27 mouse cellular contexts compared by ENCODE assay signal in the genomic region with DNA sequence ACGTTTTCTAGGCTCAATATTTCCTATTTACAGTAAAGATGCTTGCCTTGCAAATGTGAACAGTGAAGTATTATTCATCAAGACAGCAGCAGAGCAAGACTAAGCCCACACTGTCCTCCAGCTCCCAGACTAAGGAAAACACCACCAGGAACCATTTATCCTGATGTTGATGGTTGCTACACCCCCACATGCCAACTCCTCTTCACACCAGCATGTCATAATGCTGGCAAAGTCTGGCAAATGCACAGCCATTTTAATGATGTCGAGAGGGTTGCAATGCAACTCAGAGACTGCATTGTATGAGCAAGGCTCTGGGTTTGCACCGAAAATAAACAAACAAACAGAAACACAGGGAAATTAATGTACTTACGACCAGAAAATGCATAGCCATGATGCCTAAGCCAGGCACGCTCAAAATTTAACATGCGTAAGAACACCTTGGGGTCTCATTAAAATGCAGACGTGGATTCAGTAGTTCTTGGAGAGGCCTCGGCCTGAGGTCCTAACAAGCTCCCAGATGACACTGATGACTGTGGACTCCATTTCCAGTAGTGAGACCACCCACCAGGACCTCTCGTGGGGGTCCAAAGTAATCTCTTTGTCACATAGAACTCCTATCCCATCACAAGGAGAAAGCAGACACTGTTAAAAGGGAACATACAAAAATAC.
DNase-seq lines count a peak whose midpoint lies in the region; ATAC-seq lines count a peak whose summit lies in the region.
"Had no signal": no experiment of that assay in that cellular context is flagged by ENCODE, and none has a peak within 500 bp of the region (broad histone marks: within the 10 kb centered on the region; RNA-seq: fewer than 3 reads in every experiment).

No protein-coding gene starts in this region.

- H3K27ac ChIP-seq in heart, embryonic 11.5 days (ENCODE audit: low read depth, low read length), result no peak overlapping the region
- no peak overlapping the region for H3K27ac ChIP-seq in hindbrain, embryonic 16.5 days (ENCODE audit: low read depth, low read length)
- H3K27ac ChIP-seq in hindbrain, embryonic 12.5 days, result no peak overlapping the region
- no peak overlapping the region for H3K27ac ChIP-seq in midbrain, embryonic 11.5 days (ENCODE audit: low read depth, low read length)
- H3K27ac ChIP-seq in midbrain, embryonic 14.5 days (replicated peaks; ENCODE audit: low read depth, low read length), result no peak overlapping the region
- H3K27ac ChIP-seq: embryonic facial prominence, embryonic 12.5 days; embryonic facial prominence, embryonic 15.5 days; heart, embryonic 13.5 days; hindbrain, embryonic 15.5 days; intestine, embryonic 15.5 days had no signal

- H3K9me3 ChIP-seq in heart, embryonic 11.5 days (replicated peaks; ENCODE audit: control insufficient read depth, low read length), result no peaks in the 10 kb centered on the region
- H3K9me3 ChIP-seq in hindbrain, embryonic 16.5 days (ENCODE audit: control insufficient read depth, low read length), result no peaks in the 10 kb centered on the region
- no peaks in the 10 kb centered on the region for H3K9me3 ChIP-seq in hindbrain, embryonic 12.5 days (replicated peaks)
- H3K9me3 ChIP-seq in midbrain, embryonic 11.5 days (ENCODE audit: control insufficient read depth, low read length), result no peaks in the 10 kb centered on the region
- H3K9me3 ChIP-seq in midbrain, embryonic 14.5 days (ENCODE audit: control insufficient read depth, low read length), result no peaks in the 10 kb centered on the region
- H3K9me3 ChIP-seq: embryonic facial prominence, embryonic 12.5 days; embryonic facial prominence, embryonic 15.5 days; G1E; heart, embryonic 13.5 days; hindbrain, embryonic 15.5 days; intestine, embryonic 15.5 days had no signal

- no peak overlapping the region for H3K9ac ChIP-seq in heart, embryonic 11.5 days (ENCODE audit: low read depth, low read length)
- H3K9ac ChIP-seq in hindbrain, embryonic 16.5 days (ENCODE audit: low read depth, low read length), result no peak overlapping the region
- H3K9ac ChIP-seq in hindbrain, embryonic 12.5 days, result no peak overlapping the region
- H3K9ac ChIP-seq in midbrain, embryonic 11.5 days (ENCODE audit: low read length), result no peak overlapping the region
- H3K9ac ChIP-seq in midbrain, embryonic 14.5 days (replicated peaks; ENCODE audit: low read length), result no peak overlapping the region
- H3K9ac ChIP-seq: embryonic facial prominence, embryonic 12.5 days; embryonic facial prominence, embryonic 15.5 days; forebrain, postnatal 0 days; heart, embryonic 13.5 days; hindbrain, embryonic 15.5 days; intestine, embryonic 15.5 days had no signal

- 74% methylated on average over 9 of the region's 9 CpGs for WGBS in heart, embryonic 11.5 days (ENCODE audit: insufficient replicate concordance)
- WGBS in hindbrain, embryonic 16.5 days, result 62% methylated on average over 9 of the region's 9 CpGs
- WGBS in hindbrain, embryonic 12.5 days, result 70% methylated on average over 9 of the region's 9 CpGs
- 84% methylated on average over 9 of the region's 9 CpGs for WGBS in midbrain, embryonic 11.5 days
- WGBS in midbrain, embryonic 14.5 days, result 67% methylated on average over 9 of the region's 9 CpGs

- no peaks in the 10 kb centered on the region for H3K4me1 ChIP-seq in heart, embryonic 11.5 days (ENCODE audit: control insufficient read depth, insufficient read depth, low read length)
- H3K4me1 ChIP-seq in hindbrain, embryonic 16.5 days (ENCODE audit: control insufficient read depth, insufficient read depth, low read depth, low read length), result no peaks in the 10 kb centered on the region
- no peaks in the 10 kb centered on the region for H3K4me1 ChIP-seq in hindbrain, embryonic 12.5 days
- no peaks in the 10 kb centered on the region for H3K4me1 ChIP-seq in midbrain, embryonic 11.5 days (ENCODE audit: control insufficient read depth, insufficient read depth, low read length)
- no peaks in the 10 kb centered on the region for H3K4me1 ChIP-seq in midbrain, embryonic 14.5 days (ENCODE audit: control insufficient read depth, insufficient read depth, low read length)
- H3K4me1 ChIP-seq: embryonic facial prominence, embryonic 12.5 days; embryonic facial prominence, embryonic 15.5 days; heart, embryonic 13.5 days; hindbrain, embryonic 15.5 days; intestine, embryonic 15.5 days had no signal

- peak; percentile 81 for DNase-seq in heart, adult 11 months
- DNase-seq in midbrain, embryonic 11.5 days (ENCODE audit: low spot score, missing footprints), result peak; percentile 64
- no peak for DNase-seq in midbrain, embryonic 14.5 days
- no peak for DNase-seq in urinary bladder, adult 18-20 months (ENCODE audit: low spot score in 2 of 2)
- DNase-seq: adrenal gland, postnatal 10 days; adrenal gland, postnatal 36 days; B cell, adult 2 months; cerebellum, adult 11 months; cerebellum, adult 2 months; cerebellum, adult 9-11 months; cerebellum, postnatal 25 days; forebrain, postnatal 0 days; gastrocnemius, postnatal 10 days; gastrocnemius, postnatal 36 days; heart, postnatal 14 days had no signal

- H3K4me2 ChIP-seq in heart, embryonic 11.5 days, result no peak overlapping the region
- no peak overlapping the region for H3K4me2 ChIP-seq in hindbrain, embryonic 16.5 days (ENCODE audit: low read length)
- no peak overlapping the region for H3K4me2 ChIP-seq in hindbrain, embryonic 12.5 days (replicated peaks)
- no peak overlapping the region for H3K4me2 ChIP-seq in midbrain, embryonic 11.5 days
- H3K4me2 ChIP-seq in midbrain, embryonic 14.5 days (ENCODE audit: low read length), result no peak overlapping the region
- H3K4me2 ChIP-seq: embryonic facial prominence, embryonic 12.5 days; embryonic facial prominence, embryonic 15.5 days; heart, embryonic 13.5 days; hindbrain, embryonic 15.5 days; intestine, embryonic 15.5 days had no signal

- no peak for ATAC-seq in heart, embryonic 11.5 days (replicated peaks; ENCODE audit: insufficient number of reproducible peaks, low FRiP score, low TSS enrichment)
- 0 out of 2 replicates have a peak, but pooled peaks have one; percentile 34 for ATAC-seq in hindbrain, embryonic 16.5 days
- ATAC-seq in hindbrain, embryonic 12.5 days (ENCODE audit: low FRiP score), result no peak
- ATAC-seq in midbrain, embryonic 11.5 days (ENCODE audit: low FRiP score), result no peak
- no peak for ATAC-seq in midbrain, embryonic 14.5 days (ENCODE audit: low FRiP score, low TSS enrichment)
- ATAC-seq: forebrain, embryonic 14.5 days; forebrain, postnatal 0 days; intestine, embryonic 15.5 days; Patski had no signal

- H3K36me3 ChIP-seq in heart, embryonic 11.5 days (ENCODE audit: control insufficient read depth, insufficient read depth, low read length), result no peaks in the 10 kb centered on the region
- no peaks in the 10 kb centered on the region for H3K36me3 ChIP-seq in hindbrain, embryonic 16.5 days (ENCODE audit: control insufficient read depth, insufficient read depth, low read length)
- no peaks in the 10 kb centered on the region for H3K36me3 ChIP-seq in hindbrain, embryonic 12.5 days
- H3K36me3 ChIP-seq in midbrain, embryonic 11.5 days (ENCODE audit: control insufficient read depth, insufficient read depth, low read length), result no peaks in the 10 kb centered on the region
- no peaks in the 10 kb centered on the region for H3K36me3 ChIP-seq in midbrain, embryonic 14.5 days (ENCODE audit: control insufficient read depth, insufficient read depth, low read length)
- H3K36me3 ChIP-seq: embryonic facial prominence, embryonic 12.5 days; embryonic facial prominence, embryonic 15.5 days; G1E; heart, embryonic 13.5 days; hindbrain, embryonic 15.5 days; intestine, embryonic 15.5 days had no signal

- H3K4me3 ChIP-seq in heart, embryonic 11.5 days (ENCODE audit: low read depth, low read length), result no peak overlapping the region
- H3K4me3 ChIP-seq in hindbrain, embryonic 16.5 days (ENCODE audit: low read length), result no peak overlapping the region
- no peak overlapping the region for H3K4me3 ChIP-seq in hindbrain, embryonic 12.5 days
- H3K4me3 ChIP-seq in midbrain, embryonic 11.5 days (ENCODE audit: low read depth, low read length), result no peak overlapping the region
- H3K4me3 ChIP-seq in midbrain, embryonic 14.5 days (replicated peaks; ENCODE audit: low read depth, low read length), result no peak overlapping the region
- H3K4me3 ChIP-seq: embryonic facial prominence, embryonic 12.5 days; embryonic facial prominence, embryonic 15.5 days; heart, embryonic 13.5 days; hindbrain, embryonic 15.5 days; intestine, embryonic 15.5 days had no signal

- no peaks in the 10 kb centered on the region for H3K27me3 ChIP-seq in heart, embryonic 11.5 days (ENCODE audit: control insufficient read depth, insufficient read depth, low read length)
- no peaks in the 10 kb centered on the region for H3K27me3 ChIP-seq in hindbrain, embryonic 16.5 days (replicated peaks; ENCODE audit: control insufficient read depth, insufficient read depth, low read length)
- H3K27me3 ChIP-seq in hindbrain, embryonic 12.5 days, result no peaks in the 10 kb centered on the region
- no peaks in the 10 kb centered on the region for H3K27me3 ChIP-seq in midbrain, embryonic 11.5 days (ENCODE audit: control insufficient read depth, insufficient read depth, low read length)
- no peaks in the 10 kb centered on the region for H3K27me3 ChIP-seq in midbrain, embryonic 14.5 days (ENCODE audit: control insufficient read depth, insufficient read depth, low read length)
- H3K27me3 ChIP-seq: CH12.LX; embryonic facial prominence, embryonic 12.5 days; embryonic facial prominence, embryonic 15.5 days; heart, embryonic 13.5 days; hindbrain, embryonic 15.5 days; intestine, embryonic 15.5 days had no signal

Comparison
In these comparisons a context has a peak if more than half of its experiments do, and no peak if none do; other contexts are left out.
1. DNase-seq: peak in heart, adult 11 months (single experiment) and midbrain, embryonic 11.5 days (single experiment); none in midbrain, embryonic 14.5 days (single experiment) and urinary bladder, adult 18-20 months (0 of 2).